Mouse (Mus musculus) forebrain, embryonic 11.5 days (tissue): ENCODE measurements around the gene Gm9817. TPM values are rescaled to one million over a fixed set of nuclear protein-coding genes. Genes with fewer than 3 reads are reported as not detected.

Source experiments
- ATAC-seq: fragments of 200-750 bp; cut with Nextera tagmentation; replicated peaks from 2 replicates; pipeline ENCODE4 v1.8.0; 2017; ENCODE audit warnings: moderate TSS enrichment; ENCODE audit not compliant: low FRiP score
- DNase-seq: peaks from one replicate; pipeline ENCODE4 v3.0.0-alpha.2; 2017; ENCODE audit warnings: low spot score
- H3K27ac ChIP-seq: fragments of 300-500 bp; sonication (generic); 2 replicates; pipeline ENCODE4 v1.5.1; 2014; ENCODE audit warnings: low read depth, low read length
- H3K27me3 ChIP-seq: fragments of 300-500 bp; sonication (generic); 2 replicates; pipeline ENCODE4 v1.6.1; 2014; ENCODE audit warnings: mild to moderate bottlenecking, low read length, mixed read lengths; ENCODE audit not compliant: control insufficient read depth, insufficient read depth
- H3K36me3 ChIP-seq: fragments of 300-500 bp; sonication (generic); 2 replicates; pipeline ENCODE4 v1.6.1; 2014; ENCODE audit warnings: mild to moderate bottlenecking, low read length, moderate library complexity, mixed read lengths; ENCODE audit not compliant: control insufficient read depth, insufficient read depth
- H3K4me1 ChIP-seq: fragments of 300-500 bp; sonication (generic); replicated peaks from 2 replicates; pipeline ENCODE4 v1.6.1; 2014; ENCODE audit warnings: low read length, mixed read lengths; ENCODE audit not compliant: control insufficient read depth, insufficient read depth
- H3K4me2 ChIP-seq: fragments of 300-500 bp; sonication (generic); 2 replicates; pipeline ENCODE4 v1.6.1; 2014; ENCODE audit warnings: low read depth, mild to moderate bottlenecking, low read length, moderate library complexity, mixed read lengths; ENCODE audit not compliant: severe bottlenecking
- H3K4me3 ChIP-seq: fragments of 300-500 bp; sonication (generic); 2 replicates; pipeline ENCODE4 v1.5.1; 2014; ENCODE audit warnings: low read depth, low read length
- H3K9ac ChIP-seq: fragments of 300-500 bp; sonication (generic); 2 replicates; pipeline ENCODE4 v1.6.1; 2014; ENCODE audit warnings: low read length
- H3K9me3 ChIP-seq: fragments of 300-500 bp; sonication (generic); 2 replicates; pipeline ENCODE4 v1.6.1; 2016; ENCODE audit warnings: low read length, mixed read lengths; ENCODE audit not compliant: control insufficient read depth
- WGBS: fragments of 180-500 bp; shearing (Covaris S2); extraction: QIAGEN DNeasy Blood & Tissue Kit; methylation state at CpG from one replicate; pipeline ENCODE4 v1.1.7; 2014; 5-methylcytosine and 5-hydroxymethylcytosine counted together
- polyA plus RNA-seq: library from polyadenylated mRNA; unstranded; fragments of >200 nt; fragmentation: Nextera tagmentation; extraction: Ambion mirVana; gene quantifications from 2 replicates; pipeline ENCODE4 v1.2.1, GENCODE M21; 2014

Gm9817 gene
- polyA plus RNA-seq, 1 experiment from 2014 or later: not detected

DNA sequence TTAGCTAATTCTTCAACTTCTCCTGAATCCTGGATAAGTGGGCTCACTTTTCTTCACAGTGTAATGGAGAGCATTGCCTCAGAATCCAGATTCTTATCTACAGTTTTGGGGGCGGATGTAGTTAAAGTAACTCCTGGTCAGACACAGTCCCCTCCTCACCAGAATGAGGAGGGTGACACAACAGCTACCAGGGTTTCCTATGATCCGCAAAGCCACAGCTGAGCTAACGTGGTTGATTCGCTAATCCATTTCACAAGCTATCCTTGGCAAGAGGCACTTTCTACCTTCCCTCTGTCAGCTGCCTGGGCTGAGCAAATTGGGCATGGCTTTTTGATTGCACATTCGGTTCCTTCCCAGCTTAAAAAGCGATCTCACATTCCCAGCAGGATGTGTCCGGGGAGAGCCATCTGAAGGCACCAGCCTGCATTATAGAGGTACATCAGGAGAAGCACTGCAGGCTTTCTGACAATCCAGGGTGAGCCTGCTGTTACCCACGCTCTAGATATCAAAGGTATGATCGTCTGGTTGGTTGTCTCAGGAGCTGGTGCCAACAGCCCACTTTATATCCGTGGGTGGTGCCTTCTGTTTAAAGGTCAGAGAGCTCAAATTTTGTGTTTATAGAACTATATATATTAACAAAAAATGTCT, 21.2 kb downstream of the Gm9817 start:
- H3K4me2 ChIP-seq: no peak overlapping the region
- no peak overlapping the region for H3K27ac ChIP-seq
- H3K4me3 ChIP-seq: no peak overlapping the region
- H3K9me3 ChIP-seq: no peaks in the 10 kb centered on the region
- H3K9ac ChIP-seq: no peak overlapping the region
- no peaks in the 10 kb centered on the region for H3K4me1 ChIP-seq
- no peaks in the 10 kb centered on the region for H3K27me3 ChIP-seq
- WGBS: 86% methylated on average over 10 of the region's 10 CpGs
- no peak for ATAC-seq
- DNase-seq: no peak
- no peaks in the 10 kb centered on the region for H3K36me3 ChIP-seq

DNA sequence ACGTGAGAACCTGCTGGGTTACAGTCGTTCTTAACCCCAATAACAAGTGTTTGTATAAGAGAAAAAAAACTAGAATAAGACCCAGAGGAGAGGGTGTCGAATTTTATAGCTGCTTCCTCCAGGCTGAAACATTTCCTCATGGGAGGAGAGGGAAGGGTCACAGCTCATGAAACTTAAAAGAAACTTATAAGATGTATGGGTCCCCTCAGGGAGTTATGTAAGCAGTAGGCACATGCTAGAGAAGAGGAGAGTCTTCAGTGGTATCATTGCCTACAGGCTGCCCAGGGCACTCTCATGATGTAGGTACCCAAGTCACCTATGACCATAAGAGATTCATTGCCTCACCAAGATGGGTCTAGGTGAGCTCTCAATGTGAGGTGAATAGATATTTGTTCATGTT, 28.0 kb downstream of the Gm9817 start:
- WGBS: 71% methylated on average over 3 of the region's 3 CpGs
- no peak overlapping the region for H3K27ac ChIP-seq
- H3K36me3 ChIP-seq: no peaks in the 10 kb centered on the region
- H3K4me2 ChIP-seq: no peak overlapping the region
- no peaks in the 10 kb centered on the region for H3K27me3 ChIP-seq
- no peak for ATAC-seq
- no peak overlapping the region for H3K4me3 ChIP-seq
- no peaks in the 10 kb centered on the region for H3K9me3 ChIP-seq
- H3K4me1 ChIP-seq: no peaks in the 10 kb centered on the region
- no peak overlapping the region for H3K9ac ChIP-seq
- no peak for DNase-seq

DNA sequence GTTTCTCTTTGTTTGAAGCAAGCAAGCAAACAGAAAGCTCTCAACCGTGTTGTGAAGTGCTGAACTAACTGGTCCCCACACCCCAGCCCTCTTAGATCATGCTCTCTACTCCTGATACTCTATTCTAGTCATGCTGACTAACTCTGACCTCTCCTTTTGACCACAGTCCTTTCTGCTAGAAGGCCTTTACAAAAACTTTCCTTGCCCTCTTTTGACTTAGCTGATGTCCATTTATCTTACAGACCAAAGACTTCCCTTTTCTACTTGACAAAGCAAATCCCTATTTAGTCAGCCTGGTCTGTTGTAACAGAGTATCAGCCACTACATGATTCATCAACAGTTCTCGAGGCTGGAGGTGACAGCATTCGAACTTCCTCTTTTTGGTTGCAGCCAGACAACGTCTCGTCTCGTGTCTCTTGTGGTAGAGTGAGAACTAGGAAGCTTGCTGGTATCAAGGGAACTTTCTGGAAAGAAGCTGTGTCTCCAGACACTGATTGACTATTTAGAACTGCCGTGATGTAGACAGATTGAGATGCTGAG, 30.4 kb downstream of the Gm9817 start:
- ATAC-seq (no peak), DNase-seq (no peak)
- Histone ChIP-seq H3K4me2 (no peak overlapping the region), H3K4me1 (no peaks in the 10 kb centered on the region), H3K36me3 (no peaks in the 10 kb centered on the region), H3K4me3 (no peak overlapping the region), H3K27me3 (no peaks in the 10 kb centered on the region), H3K27ac (no peak overlapping the region), H3K9me3 (no peaks in the 10 kb centered on the region), H3K9ac (no peak overlapping the region)
- WGBS: 47% methylated on average over 7 of the region's 7 CpGs

DNA sequence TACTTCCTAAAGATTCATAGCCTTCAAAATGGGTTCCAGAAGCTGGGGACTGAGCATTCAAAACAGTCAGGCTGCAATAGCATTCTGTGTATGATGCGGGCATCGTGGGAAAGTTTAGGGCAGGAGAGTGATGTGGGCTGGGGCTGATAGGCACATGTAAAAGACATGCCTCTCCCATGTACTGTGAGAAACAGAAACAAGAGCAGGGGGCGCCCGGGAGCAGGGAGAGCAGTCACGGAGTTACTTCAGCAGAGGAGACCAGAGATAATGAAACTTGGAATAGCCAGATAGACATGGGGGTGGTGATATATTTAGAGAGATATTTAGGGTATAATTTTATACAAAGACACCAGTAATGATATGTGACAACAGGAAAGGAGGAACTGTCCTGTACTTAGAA, 39.9 kb downstream of the Gm9817 start:
- Histone ChIP-seq H3K36me3 (no peaks in the 10 kb centered on the region), H3K27me3 (no peaks in the 10 kb centered on the region), H3K4me1 (no peaks in the 10 kb centered on the region), H3K4me3 (no peak overlapping the region), H3K9me3 (no peaks in the 10 kb centered on the region), H3K4me2 (no peak overlapping the region), H3K9ac (no peak overlapping the region), H3K27ac (no peak overlapping the region)
- DNase-seq (no peak), ATAC-seq (no peak)
- 85% methylated on average over 5 of the region's 5 CpGs for WGBS

DNA sequence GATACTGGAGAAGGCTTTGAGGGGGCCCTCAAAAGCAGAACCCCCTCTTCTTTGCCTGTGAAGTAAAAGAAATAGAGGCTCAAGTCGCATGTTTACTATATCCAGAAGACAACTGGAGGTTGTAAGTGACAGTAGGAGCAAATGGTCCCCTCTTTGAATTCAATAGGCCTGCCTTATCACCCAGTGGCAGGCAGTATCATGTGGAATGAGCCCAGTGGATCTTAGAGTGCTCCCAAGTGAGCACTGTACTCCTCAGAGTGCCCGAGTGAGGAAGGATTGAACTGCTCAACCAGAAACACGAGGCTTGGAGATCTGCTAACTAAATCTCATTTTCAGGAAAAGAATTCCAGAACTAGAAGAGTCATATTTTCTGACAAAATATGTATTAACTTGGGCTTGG, 40.3 kb downstream of the Gm9817 start:
- H3K27ac ChIP-seq: no peak overlapping the region
- WGBS: 84% methylated on average over 3 of the region's 3 CpGs
- no peak overlapping the region for H3K9ac ChIP-seq
- H3K4me2 ChIP-seq: no peak overlapping the region
- no peak for DNase-seq
- H3K27me3 ChIP-seq: no peaks in the 10 kb centered on the region
- H3K4me3 ChIP-seq: no peak overlapping the region
- no peak for ATAC-seq
- H3K36me3 ChIP-seq: no peaks in the 10 kb centered on the region
- H3K4me1 ChIP-seq: no peaks in the 10 kb centered on the region
- no peaks in the 10 kb centered on the region for H3K9me3 ChIP-seq

Other genes starting within 250 kb of the Gm9817 start
- gene Dtnbp1, start 76.5 kb upstream of the Gm9817 start, polyA plus RNA-seq: 73.3 and 87.6 TPM in 2 replicates